Mouse (Mus musculus): ENCODE results near the gene Klhl36.

GRCm38 (mm10) chr8:119855656-119856055, 6.4 kb upstream of the Klhl36 start:
- TF ChIP-seq CTCF (IDR thresholded peaks at IDR 0.05; ENCODE audit: low read depth, low read length) (peak; percentile 40), POLR2A (IDR thresholded peaks at IDR 0.05; ENCODE audit: extremely low read depth, insufficient read depth, low read length) (no peak)

Measured in liver, adult 2 months (tissue).